Mouse (Mus musculus): ENCODE data around the gene Clpb.

Gene Clpb

DNA sequence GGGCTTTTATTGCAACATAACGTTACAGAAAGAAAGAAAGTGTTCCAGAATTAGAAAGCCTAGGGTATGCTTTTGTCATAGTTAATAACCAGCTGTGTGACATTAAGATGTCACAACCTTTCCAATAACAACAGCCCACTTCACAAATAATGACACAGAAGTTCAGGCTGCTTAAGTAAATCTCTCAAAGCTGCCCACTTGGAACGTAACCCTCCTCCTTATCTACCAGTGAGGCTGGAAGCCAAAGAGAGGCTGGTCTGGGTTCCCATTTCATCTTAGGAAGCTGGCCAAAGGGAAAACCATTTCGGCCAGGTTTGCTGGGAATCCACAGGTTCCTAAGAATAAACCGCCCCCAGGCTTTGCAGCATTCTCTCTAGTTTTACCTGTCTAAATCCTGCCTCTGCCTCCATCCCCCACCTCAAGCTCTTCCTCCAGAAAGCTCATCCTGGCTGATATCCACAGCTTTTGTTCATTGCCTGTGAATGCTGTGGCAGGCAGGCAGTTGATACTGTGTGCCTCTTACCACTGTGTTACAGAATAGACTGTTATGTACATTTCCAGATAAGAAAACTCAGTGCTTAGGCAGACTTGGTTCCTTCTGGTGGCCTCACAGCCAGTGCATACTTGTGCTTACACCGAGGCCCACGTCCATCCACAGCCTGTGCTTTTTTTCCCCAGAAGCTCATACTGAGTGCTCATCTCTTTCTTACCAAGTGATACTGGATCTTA, 12.8 kb downstream of the Clpb start:
- no peak for DNase-seq

DNA sequence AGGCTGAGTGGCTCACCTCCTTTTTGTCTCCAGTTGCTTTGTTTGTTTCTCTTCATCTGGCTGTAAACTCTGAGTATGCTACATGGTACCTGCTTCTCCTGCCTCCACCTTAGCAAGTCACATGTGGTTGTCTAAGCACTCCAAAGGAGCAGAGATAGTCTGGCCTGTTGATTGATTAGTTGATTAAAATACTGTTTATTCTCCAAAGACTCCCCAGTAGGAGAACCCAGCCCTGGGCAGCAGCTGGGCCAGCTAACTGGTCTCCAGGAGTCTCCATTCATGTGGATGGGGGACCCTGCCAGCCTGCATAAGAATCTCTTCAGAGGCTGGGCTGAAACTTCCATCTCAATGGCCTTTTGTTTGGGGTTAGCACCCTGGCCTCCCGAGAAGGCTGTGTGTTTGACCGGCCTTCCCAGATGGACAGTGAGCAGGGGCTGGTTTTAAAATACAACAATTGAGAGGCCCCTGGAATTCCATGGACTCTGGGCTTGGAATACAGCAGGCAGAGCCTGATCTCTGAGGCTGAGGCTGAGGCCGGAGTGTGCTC, 13.4 kb downstream of the Clpb start:
- DNase-seq, result no peak

DNA sequence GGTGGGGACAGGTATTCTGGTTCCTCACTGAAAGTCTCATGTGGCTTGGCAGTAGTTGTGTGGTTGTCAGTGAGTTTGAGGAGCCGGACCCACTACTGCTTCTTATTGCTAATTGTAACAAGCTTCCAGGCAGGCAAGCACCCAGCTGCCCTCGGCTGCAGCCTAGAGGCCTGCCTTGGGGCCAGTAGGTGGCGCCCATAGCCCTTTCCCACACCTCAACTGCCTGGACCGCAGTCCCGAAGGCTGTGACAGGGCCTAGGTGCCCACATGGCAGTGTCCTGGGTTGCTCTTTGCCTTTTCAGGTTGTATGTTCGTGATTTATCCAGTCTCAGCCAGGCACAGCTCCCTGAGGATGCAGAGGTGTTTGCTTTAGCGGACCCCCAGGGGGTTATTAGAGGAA, 16.2 kb downstream of the Clpb start:
- DNase-seq, result peak; percentile 77

DNA sequence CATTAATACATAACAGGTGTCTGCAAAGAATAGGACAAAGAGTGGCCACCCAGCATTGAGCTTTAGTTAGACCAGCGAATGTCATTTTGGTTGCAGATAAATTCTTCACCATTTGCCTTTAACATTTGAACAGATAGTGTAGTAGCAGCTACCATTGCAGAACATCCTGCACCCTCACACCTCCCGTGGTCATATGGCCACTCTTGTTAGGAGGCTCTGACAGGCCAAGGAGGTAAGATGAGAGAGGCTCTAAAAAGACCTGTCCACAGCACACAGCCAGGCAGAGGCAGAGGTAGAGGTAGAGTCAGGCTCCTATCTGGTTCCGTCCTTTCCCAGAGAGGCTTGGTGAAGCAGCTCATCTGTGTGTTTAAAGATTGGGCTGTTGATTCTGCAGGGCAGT, 17.5 kb downstream of the Clpb start:
- no peak for DNase-seq

DNA sequence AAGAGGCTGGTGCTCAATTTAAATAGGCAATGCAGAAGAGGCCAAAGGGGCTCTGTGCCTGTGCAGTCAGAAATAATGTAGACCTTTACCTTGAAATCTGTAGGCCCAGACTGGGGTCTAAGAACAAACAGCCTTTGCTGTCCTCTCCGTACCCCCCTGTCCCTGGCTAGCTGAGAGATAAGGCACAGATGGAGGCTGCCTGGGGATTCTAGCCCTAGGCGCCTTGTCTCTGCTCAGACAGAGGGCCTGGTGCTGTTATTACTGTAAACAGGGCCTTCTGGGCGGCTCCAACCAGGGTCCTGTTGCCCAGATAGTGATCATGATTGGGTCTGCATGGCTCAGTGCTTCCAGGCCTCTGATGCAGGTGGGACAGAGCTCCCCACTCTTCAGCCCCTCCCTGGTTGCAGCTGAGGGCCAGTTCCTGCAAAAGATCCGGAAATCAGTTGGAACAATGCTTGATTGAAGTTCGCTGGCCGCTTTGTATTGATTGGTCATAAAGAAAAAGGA, 18.2 kb downstream of the Clpb start:
- no peak for DNase-seq

DNA sequence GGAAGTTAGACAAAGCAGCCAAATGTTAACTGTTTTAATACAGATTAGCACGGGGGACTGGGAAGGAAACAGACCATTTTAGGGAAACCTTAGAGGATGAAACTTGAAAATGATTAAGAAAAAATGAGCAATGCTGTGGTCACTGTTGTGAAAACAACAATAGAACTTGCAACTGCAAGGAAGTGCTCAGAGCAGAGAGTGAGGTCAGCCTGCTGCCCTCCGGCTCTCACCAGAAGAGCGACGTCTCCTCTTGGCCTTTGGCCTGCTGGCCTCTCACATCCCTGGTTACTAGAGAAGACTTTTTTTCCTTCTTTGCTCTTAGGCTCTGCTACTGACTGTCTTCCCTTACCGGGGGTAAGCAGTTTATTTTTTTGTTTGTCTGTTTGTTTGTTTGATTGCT, 19.5 kb downstream of the Clpb start:
- no peak for DNase-seq

DNA sequence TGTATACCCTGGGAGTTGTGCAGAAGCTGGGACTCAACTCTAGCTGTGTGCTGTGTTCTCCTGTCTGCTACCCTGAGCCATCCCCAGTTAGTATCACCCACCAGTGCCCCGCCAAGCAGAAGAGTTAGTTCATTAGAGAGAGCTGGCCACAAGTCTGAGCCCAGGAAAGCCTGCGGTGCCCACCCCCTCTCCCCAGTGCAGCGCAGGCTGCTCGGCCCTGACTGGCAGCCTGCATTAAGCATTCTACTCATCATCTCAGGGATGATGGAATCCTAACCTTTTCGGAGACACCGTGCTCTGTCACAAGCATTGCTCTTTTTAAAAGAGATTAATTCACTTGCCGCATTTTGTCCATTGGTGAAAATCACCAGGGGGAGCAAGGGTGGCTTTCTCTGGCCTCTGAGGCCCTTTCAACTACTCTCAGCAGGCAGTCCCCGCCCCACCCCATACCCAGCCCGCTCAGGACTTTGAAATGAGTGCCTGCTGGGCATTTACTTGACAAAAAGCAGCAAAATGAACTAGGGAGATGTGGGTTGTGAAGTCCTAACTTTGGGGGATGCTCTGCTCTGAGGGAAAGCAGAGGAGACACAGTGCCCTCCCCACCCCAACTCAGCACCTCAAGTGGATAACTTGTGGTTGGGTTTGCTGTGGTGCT, 20.7 kb downstream of the Clpb start:
- DNase-seq, result no peak

DNA sequence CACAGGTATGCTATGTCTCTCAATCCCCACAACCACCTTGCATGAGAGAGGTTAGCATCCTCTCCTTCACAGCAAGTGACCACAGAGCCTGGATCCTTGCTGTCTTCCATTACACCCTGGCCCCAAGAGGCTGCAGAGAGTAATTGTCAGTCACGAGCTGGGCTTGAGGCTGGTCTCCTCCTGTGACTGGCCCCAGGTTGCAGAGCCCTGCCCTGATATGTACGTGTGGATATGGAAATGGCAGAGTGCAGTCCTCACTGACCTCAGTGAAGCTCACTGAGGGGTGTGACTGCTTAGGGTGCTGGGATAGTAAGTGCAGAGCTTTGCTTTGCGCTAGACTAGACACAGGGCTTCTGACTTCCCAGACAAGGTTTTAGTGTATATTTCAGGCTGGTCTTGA, 21.2 kb downstream of the Clpb start:
- no peak for DNase-seq

DNA sequence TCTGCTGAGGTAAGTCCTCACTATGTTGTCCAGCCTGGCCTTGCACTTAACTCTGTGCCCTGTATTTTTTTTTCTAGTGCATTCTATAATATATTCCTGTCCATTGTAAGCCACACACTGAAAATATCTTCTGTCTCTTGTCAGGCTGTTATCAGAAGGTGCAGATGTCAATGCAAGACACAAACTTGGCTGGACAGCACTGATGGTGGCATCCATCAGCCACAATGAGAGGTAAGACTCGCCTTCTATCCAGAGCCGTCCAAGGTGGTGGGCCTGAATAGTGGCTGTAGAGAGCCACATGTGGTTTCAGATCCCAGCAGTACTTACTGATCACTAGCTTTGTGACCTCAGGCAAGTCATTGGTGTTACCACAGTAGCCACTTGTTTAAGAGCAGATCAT, 23.7 kb downstream of the Clpb start:
- DNase-seq, result no peak

DNA sequence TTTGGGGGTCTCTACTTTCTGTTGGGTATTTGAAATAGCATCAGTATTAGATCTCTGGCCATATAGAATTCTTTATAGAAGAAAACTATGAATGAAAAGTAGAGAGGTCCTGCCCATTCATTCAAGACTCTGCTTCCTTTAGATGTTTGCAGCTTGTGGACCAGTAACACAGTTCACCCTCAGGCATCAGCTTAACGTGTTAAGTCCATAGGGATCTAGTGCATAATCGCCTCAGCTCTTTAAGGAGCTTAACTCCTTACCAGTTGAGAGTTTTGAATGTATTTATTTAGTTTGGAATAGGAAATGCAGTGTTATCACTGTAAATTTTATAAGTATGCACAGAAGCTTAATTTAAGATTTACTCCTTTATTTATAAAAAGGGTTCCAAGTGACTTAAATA, 27.0 kb downstream of the Clpb start:
- DNase-seq, result no peak

DNA sequence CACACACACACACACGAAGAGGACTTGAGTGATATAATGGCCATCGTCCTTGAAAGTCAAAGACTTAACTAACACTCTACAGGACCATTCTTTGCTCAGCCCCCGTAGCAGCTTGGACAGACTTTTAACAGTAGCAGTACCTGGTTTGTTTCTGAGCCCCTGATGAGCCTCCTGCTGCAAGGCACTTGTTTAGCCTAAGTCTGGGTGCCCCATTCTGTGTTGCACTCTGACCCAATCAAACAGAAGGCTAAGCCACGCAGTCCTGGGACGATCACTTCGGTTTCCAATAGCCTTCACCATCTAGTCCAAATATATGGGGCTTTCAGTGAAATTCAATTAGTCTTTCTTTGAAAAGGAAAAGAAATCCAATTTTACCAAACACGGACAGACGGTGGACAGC, 28.4 kb downstream of the Clpb start:
- no peak for DNase-seq

DNA sequence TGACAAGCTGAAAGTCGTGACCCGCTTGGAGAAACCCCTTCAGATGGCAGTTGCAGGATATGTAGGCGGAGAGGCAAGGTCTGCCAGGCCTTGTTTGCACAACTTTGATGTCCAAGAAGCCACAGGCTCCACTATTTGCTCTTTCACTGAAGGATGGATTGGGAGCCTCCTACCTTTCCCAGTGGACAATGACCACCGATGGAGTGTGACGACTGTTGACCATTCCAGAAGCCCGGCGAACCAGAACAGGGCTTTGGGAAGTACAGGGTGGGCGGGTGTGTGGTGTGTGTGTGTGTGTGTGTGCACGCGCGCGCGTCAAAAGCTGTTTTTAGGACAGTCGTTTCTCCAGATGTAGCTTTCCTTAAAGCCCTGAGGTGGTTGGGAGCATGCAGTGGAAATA, 29.0 kb downstream of the Clpb start:
- DNase-seq, result no peak

DNA sequence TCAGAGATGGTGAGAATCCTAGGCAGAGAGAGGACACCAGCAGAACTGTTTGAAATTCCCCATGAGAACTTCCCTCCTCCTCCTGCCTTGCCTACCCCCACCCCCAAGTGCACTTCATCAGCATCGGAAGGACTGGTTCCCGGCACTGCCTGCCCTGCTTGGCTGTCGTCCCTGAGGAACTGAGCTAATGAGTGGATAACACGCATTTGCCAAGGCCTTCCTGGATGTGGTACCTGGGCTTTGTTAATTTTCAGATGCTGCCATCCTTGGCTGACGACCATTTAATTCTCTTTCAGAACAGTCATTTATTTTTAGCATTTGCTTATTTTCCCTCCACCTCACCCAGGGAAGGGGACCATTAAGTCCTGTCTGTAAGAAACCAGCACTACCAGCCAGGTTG, 32.0 kb downstream of the Clpb start:
- peak; percentile 38 for DNase-seq

DNA sequence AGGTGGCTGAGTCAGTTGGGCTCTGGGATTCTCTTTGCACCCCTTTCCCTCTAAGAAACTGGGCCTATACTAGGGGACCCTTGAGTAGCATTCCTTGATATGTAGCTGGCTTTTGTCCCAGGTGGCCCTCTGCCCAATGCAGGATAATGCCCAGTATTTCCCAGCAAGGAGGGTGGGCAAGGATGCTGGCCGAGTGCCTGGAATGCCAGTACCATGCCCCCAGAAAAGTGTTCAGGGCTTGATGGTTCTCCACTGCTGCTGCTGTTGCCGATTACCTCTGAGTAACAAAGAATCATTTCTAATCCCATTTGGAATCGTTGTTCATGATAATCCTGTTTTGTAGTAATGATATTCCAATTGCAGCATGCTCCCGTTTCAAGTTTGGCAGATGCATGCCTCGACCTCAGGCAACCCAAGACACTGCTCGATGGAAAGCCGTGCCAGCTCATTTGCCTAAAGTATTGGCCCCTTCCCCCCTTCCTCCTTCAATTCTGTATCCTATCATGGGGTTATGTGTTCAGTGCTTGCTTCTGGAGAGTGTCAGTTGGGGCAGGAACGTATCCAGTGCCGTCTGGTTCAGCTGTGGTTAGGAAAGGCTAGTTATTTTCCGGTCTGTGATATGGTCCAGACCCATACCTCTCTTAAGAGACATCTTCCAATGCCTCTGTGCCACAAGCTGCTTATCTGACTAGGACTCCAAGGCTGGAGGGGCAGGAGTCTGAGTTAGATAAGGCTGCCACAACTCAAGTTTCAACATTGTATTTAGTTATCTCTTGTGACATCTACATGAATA, 33.7 kb downstream of the Clpb start:
- no peak for DNase-seq

DNA sequence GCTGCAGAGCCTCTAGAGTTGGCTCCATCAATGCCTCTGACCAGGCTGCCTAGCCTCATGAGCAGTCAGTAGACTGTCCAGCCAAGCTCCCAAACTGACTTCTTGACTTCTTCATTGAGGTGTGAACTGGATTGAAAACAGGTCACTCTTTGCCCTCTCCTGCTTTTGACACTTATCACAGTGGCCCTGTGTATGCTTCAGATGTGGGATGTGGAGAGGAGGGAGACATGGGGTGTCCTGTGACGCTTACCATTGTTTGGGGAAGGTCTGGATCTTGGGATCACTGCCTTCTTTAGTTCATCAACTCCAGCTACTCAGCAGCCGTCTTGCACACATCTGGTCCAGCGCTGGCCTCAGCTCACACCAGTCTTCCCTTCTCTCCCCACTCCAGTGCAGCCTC, 36.9 kb downstream of the Clpb start:
- no peak for DNase-seq

DNA sequence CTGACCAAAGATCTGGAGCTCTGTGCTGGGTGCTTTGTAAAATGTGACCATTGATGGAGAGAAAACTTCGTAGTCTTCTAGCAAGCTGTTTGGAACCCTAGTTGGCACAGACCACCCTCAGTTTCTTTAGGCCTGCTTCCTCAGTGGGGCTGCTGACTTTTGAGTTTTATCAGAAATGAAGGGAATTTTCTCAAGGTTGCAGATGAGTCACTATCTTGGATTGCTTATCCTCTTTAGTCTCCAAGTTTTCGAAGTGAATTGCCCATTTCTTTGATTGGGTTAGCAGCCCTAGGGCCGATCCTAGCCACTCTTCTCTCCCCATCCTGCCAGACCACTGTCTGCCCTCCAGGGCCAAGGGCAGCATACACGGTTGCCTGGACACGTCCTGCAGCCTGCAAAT, 39.3 kb downstream of the Clpb start:
- no peak for DNase-seq

DNA sequence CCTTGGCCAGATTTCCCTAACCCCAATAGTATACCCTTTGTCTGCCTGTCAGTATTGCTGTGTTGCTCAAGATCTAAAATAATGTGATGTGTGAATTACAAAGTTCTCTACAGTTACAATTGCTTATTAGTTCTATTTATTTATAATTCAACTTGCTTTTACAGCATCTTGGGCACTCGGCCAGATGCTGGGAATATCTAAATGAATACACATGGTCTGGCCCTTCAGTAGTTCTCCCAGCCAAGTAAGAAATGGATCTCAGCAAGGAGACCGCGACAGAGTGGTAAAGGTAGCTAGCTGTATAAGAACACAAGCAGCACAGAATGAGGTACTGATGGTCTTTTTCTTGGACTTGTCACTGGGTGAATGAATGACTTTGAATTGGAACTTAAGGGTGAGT, 46.2 kb downstream of the Clpb start:
- no peak for DNase-seq

DNA sequence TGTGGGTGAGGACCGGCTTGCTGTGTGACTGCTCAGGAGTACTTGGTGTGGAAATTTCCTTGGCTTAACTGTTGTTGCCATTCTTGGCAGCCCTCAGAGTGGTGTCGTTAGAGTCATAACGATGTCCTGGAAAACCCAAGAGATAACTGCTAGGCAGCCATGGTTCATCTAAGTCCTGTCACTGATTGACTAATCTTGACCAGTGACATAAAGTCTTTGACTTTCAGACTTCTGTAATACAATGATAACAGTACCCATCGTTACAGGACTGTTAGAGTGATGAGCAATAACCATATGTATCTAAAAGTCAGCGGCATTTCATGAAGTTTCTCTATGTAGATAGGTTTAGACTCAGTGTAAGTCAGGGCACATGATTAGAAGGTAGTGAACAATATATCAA, 46.8 kb downstream of the Clpb start:
- no peak for DNase-seq

DNA sequence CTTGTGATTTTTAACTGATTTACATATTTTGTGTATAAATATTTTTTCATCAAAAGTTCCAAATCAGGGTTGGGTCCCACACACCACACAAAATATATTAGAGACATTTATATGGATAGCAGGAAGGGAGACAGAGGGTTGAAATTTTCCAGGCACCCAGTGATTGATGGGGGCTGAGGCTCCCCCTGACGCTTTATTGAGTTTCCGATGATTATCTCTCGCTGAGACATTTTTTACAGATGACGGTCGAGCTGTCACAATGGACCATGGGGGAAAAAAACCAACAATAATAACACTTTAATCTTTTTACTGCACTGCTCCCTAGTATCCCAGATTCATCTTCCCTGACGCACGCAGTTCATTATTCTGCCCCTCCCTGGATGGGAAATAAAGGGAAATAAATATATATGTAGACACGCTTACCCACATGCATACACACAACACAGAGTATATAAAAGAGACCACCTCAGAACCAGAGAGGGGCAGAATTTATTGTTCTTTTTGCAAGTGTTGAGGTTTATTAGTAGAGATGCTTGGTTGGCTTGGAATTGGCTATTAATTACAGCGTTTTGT, 50.5 kb downstream of the Clpb start:
- no peak for DNase-seq

DNA sequence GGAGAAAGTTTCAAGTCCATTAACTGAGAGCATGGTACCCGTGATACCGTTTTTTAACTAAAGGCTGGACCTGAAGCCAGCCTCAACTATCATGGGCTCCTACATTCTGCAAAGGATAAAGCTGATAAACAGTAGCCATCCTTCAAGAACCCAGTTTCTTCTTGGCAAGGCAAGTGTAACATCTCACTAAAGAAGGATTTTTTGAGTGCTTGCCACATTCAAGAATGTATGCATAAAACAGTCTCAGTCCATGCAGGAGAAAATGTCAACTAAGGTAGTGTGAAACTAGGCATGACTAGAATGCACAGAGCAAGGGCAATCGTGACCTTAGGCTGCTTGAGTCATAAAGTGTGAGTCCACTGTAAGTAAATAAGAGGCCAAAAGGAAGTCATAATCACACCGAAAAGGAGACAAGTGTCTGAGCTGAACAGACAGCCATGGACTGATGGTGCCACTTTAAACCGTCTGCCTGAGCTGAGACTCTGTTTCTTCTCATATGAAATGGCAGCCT, 51.7 kb downstream of the Clpb start:
- DNase-seq, result no peak

DNA sequence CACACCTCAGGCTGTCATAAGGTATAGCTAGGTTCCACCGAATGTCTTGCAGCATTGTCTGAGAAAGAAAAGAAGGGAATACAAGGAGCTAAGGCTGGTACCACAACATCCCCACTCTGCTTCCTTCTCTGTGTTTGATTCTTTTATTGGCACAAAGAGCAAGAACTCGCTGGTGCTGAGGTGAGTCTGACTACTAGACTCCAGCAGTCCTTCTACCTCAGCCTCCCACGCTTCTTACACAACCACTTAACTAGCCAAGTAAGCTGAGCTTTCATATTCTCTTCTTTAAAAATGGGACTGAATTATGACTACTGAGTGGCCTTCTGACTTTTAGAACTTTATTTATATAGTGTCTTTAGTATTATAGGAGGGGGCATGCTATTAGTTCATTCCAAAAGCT, 56.9 kb downstream of the Clpb start:
- no peak for DNase-seq

DNA sequence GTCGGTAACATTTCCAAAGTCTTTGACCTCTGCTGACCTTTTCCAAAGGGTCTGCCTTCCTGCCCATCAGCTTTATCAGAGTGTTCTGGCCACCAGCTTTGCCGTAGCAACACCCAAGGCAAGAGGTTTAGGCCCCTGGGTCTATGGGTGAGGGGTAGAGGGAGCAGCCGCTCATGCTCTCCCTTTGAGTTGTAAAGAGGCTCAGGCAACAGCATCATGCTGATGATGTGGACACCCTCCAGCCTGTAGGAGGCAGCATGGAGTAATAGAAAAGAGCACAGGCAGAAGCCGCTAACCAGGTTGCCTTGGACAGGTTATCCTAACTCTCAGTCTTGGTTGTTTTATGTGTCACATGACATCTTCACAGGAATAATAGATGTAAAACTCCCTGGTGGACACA, 61.6 kb downstream of the Clpb start:
- DNase-seq, result no peak

DNA sequence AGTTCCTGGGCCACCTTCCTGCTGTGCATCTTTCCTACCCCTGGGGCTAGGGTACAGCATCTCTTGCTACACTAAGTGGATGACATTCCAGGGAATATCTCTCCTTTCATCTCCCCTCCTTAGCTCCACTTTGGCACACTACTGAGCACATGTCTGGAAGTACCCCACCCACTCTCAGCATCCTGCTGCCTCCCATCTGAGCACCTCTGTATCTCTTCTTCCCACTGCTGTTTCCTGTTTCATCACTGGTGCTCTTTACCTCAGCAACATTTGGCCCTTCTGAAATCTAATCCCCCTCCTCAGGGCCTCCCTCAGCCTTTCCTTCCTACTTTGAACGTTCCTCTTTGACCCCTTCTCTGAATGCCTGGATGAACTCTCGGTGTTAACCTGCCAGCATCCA, 63.5 kb downstream of the Clpb start:
- no peak for DNase-seq

Measured in cerebellum, adult 8-10 months (tissue).